Mouse (Mus musculus): Measurements from ENCODE around the gene Ptprn2. TPM values are rescaled to one million over a fixed set of nuclear protein-coding genes. Genes with fewer than 3 reads are reported as not detected.
A peak's percentile ranks its signal among the peaks of the same experiment; 100 is the strongest.

Ptprn2 gene
- polyA plus RNA-seq, 1 experiment from 2014 or later, result 0.79 TPM

DNA sequence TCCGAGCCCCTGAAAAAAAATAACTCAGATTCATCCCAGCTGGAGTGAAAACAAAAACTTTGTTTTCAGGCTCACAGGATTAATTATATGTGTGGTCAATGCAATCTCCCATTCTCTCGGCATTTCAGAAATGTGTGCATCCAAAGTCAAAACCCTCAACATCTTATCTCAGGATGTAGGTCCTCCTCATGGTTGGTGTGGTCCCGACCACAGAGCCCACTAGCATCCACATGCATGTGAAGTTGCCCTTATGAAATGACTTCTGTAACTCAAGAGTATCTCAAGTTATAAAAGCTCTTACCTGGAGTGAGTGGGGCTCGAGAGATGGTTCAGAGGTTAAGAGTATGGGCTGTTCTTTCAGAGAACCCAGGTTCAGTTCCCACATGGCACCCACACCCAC lies 784.7 kb downstream of the Ptprn2 start:
- Histone ChIP-seq H3K9ac (replicated peaks; ENCODE audit: low read length) (no peak overlapping the region), H3K27me3 (ENCODE audit: control insufficient read depth, insufficient read depth, low read length) (no peaks in the 10 kb centered on the region), H3K4me3 (ENCODE audit: low read depth, low read length) (no peak overlapping the region), H3K9me3 (replicated peaks; ENCODE audit: control insufficient read depth, low read length) (no peaks in the 10 kb centered on the region), H3K4me1 (ENCODE audit: control insufficient read depth, insufficient read depth, low read length) (no peaks in the 10 kb centered on the region), H3K27ac (replicated peaks; ENCODE audit: low read depth, low read length) (no peak overlapping the region), H3K36me3 (replicated peaks; ENCODE audit: control insufficient read depth, insufficient read depth, low read depth, low read length) (no peaks in the 10 kb centered on the region), H3K4me2 (ENCODE audit: low read depth, low read length) (no peak overlapping the region)
- WGBS, result 78% methylated on average over 4 of the region's 4 CpGs
- no peak for ATAC-seq (replicated peaks; ENCODE audit: insufficient number of reproducible peaks, low FRiP score, low TSS enrichment, low read depth)
- no peak for DNase-seq (ENCODE audit: low spot score)

DNA sequence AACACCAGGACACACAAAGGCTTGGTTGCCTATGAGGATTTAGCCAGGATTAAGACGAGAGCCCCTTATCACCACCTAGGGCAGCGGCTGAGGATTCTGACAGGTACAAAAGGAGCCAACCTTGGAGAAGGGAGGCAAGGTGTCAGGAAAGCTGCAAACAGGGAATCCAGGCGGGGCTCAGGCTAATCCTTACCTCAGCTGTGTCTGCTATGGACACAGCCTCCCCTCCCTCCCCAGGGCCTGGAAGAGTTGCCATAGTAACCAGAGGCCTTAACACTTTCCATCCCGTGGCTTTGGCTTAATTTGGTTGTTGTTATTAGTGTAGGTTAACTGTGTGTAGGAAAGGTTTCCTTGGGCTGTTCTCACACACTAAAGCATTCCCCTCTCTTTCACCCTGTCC lies 787.6 kb downstream of the Ptprn2 start:
- no peak overlapping the region for H3K27ac ChIP-seq (replicated peaks; ENCODE audit: low read depth, low read length)
- ATAC-seq (replicated peaks; ENCODE audit: insufficient number of reproducible peaks, low FRiP score, low TSS enrichment, low read depth), result 0 out of 2 replicates have a peak, but pooled peaks have one; percentile 27

DNA sequence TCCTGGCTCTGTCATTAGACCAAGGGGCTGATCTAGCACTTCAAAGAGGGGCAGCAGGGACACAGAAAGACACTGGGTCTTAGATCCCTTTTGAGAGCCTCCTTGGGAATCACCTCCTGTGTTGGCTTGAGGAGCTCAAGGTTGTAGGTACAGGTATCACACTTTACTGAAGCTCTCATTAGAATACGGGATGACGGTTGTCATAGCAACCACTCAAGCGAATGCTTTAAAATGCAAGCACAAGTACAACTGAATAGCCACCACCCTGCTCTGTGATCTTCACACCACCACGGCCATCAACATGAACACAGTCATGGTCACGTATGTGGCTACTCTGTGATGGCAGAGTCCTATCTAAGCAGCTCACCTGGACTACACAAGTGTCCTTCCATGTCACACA lies 789.1 kb downstream of the Ptprn2 start:
- Histone ChIP-seq H3K36me3 (replicated peaks; ENCODE audit: control insufficient read depth, insufficient read depth, low read depth, low read length) (no peaks in the 10 kb centered on the region; the same call in 1 of the 2 replicates), H3K4me1 (ENCODE audit: control insufficient read depth, insufficient read depth, low read length) (no peaks in the 10 kb centered on the region), H3K27ac (replicated peaks; ENCODE audit: low read depth, low read length) (no peak overlapping the region)

More for the DNA sequence above, 787.6 kb downstream of the Ptprn2 start:
- no peak overlapping the region for H3K9ac ChIP-seq (replicated peaks; ENCODE audit: low read length)
- H3K27me3 ChIP-seq (ENCODE audit: control insufficient read depth, insufficient read depth, low read length), result no peaks in the 10 kb centered on the region
- H3K4me1 ChIP-seq (ENCODE audit: control insufficient read depth, insufficient read depth, low read length), result no peaks in the 10 kb centered on the region
- H3K36me3 ChIP-seq (replicated peaks; ENCODE audit: control insufficient read depth, insufficient read depth, low read depth, low read length), result no peaks in the 10 kb centered on the region
- no peak overlapping the region for H3K4me2 ChIP-seq (ENCODE audit: low read depth, low read length)
- H3K9me3 ChIP-seq (replicated peaks; ENCODE audit: control insufficient read depth, low read length), result no peaks in the 10 kb centered on the region
- DNase-seq (ENCODE audit: low spot score), result peak; percentile 56
- no peak overlapping the region for H3K4me3 ChIP-seq (ENCODE audit: low read depth, low read length)
- WGBS, result 10% methylated on average over 4 of the region's 4 CpGs

DNA sequence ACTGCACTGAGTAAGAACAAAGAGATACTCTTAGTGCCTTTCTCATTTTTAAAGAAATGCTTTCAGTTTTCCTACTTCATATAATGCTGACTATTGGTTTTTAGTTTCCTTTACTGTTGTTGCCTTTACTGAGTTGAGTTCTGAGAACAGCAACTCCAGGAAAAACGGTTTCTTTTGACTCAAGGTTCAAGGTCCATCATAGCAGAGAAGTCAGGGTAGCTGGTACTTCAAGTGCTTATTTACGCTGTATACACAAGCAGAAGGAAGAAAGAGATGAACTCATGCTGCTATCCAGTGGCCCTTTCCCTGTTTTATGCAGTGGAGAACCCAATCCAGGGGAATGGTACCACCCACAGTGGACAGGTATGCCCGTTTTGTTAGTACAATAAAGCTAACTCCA lies 795.3 kb downstream of the Ptprn2 start:
- no peak overlapping the region for H3K27ac ChIP-seq (replicated peaks; ENCODE audit: low read depth, low read length)
- 83% methylated on average over 3 of the region's 3 CpGs for WGBS
- ATAC-seq (replicated peaks; ENCODE audit: insufficient number of reproducible peaks, low FRiP score, low TSS enrichment, low read depth) (no peak), DNase-seq (ENCODE audit: low spot score) (no peak)
- no peaks in the 10 kb centered on the region for H3K4me1 ChIP-seq (ENCODE audit: control insufficient read depth, insufficient read depth, low read length)
- H3K27me3 ChIP-seq (ENCODE audit: control insufficient read depth, insufficient read depth, low read length), result no peaks in the 10 kb centered on the region
- H3K9ac ChIP-seq (replicated peaks; ENCODE audit: low read length), result no peak overlapping the region
- H3K9me3 ChIP-seq (replicated peaks; ENCODE audit: control insufficient read depth, low read length), result no peaks in the 10 kb centered on the region
- H3K4me3 ChIP-seq (ENCODE audit: low read depth, low read length), result no peak overlapping the region
- H3K36me3 ChIP-seq (replicated peaks; ENCODE audit: control insufficient read depth, insufficient read depth, low read depth, low read length), result no peaks in the 10 kb centered on the region; the same call in 1 of the 2 replicates
- H3K4me2 ChIP-seq (ENCODE audit: low read depth, low read length), result no peak overlapping the region

More for the DNA sequence above, 789.1 kb downstream of the Ptprn2 start:
- Histone ChIP-seq H3K9ac (replicated peaks; ENCODE audit: low read length) (no peak overlapping the region), H3K4me3 (ENCODE audit: low read depth, low read length) (no peak overlapping the region), H3K4me2 (ENCODE audit: low read depth, low read length) (no peak overlapping the region), H3K9me3 (replicated peaks; ENCODE audit: control insufficient read depth, low read length) (no peaks in the 10 kb centered on the region), H3K27me3 (ENCODE audit: control insufficient read depth, insufficient read depth, low read length) (no peaks in the 10 kb centered on the region)
- WGBS, result 81% methylated on average over 5 of the region's 5 CpGs
- DNase-seq (ENCODE audit: low spot score) (no peak), ATAC-seq (replicated peaks; ENCODE audit: insufficient number of reproducible peaks, low FRiP score, low TSS enrichment, low read depth) (no peak)

DNA sequence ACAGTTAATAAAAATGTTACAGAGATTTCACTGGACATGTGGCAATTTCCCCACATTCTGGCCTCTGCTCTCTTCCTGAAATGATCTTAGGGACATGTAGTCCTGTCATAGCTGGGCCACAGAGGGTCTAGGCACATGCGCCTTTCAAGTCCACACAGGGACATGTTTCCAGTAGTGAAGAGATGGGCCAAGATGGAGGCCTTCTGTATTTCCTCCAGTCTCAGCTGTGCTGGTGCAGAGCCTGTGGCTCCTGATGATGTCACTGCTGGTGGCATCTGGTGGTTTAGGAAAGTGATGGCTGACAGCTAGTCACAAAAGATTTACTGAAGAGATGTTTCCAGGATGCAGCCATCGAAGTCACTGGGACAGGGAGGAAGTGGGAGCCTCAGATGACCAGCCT lies 797.1 kb downstream of the Ptprn2 start:
- Histone ChIP-seq H3K27me3 (ENCODE audit: control insufficient read depth, insufficient read depth, low read length) (no peaks in the 10 kb centered on the region), H3K4me2 (ENCODE audit: low read depth, low read length) (no peak overlapping the region), H3K4me3 (ENCODE audit: low read depth, low read length) (no peak overlapping the region), H3K36me3 (replicated peaks; ENCODE audit: control insufficient read depth, insufficient read depth, low read depth, low read length) (no peaks in the 10 kb centered on the region; the same call in 1 of the 2 replicates), H3K9ac (replicated peaks; ENCODE audit: low read length) (no peak overlapping the region), H3K27ac (replicated peaks; ENCODE audit: low read depth, low read length) (no peak overlapping the region), H3K9me3 (replicated peaks; ENCODE audit: control insufficient read depth, low read length) (no peaks in the 10 kb centered on the region), H3K4me1 (ENCODE audit: control insufficient read depth, insufficient read depth, low read length) (no peaks in the 10 kb centered on the region)
- WGBS, result 84% methylated on average over 2 of the region's 2 CpGs
- no peak for ATAC-seq (replicated peaks; ENCODE audit: insufficient number of reproducible peaks, low FRiP score, low TSS enrichment, low read depth)
- DNase-seq (ENCODE audit: low spot score), result no peak

DNA sequence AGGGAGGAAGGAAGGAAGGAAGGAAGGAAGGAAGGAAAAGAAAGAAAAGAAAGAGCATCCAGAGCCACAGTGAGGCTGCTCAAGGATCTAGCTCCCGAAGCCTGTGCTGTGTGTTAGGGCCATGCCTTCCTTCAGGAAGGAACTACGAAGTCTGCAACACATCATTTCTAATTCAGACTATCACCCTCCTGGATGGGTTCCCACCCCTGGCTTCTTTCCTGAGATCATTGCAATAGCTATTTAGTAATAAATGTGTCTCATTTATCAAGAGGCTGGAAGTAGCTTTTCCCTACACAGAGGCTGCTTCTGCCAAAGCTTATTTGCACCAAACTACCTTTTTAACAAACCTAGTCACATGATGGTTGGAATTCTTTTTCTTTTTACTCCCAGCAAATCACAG lies 801.9 kb downstream of the Ptprn2 start:
- WGBS, result 87% methylated on average over 2 of the region's 2 CpGs
- DNase-seq (ENCODE audit: low spot score), result no peak

DNA sequence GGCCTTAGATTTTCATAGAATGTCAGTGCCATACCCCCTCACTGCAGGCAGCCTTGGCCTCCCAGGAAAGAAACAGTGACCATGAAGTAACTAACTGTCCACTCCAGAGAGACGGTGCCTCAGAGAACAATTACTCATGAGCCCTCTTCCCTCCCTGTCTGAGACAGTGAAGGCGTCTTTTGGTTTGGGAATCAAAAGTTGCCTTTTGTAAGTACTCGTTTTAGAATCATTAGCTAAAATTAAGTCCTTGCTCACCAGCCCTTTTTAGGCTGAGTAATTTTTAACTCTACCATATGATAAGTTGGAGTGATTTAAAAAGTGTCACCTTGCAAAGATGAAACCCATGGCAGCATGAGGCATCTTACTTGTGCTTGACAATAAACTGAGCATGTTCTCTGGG lies 806.4 kb downstream of the Ptprn2 start:
- Histone ChIP-seq H3K27ac (replicated peaks; ENCODE audit: low read depth, low read length) (no peak overlapping the region), H3K27me3 (ENCODE audit: control insufficient read depth, insufficient read depth, low read length) (no peaks in the 10 kb centered on the region), H3K9ac (replicated peaks; ENCODE audit: low read length) (no peak overlapping the region), H3K36me3 (replicated peaks; ENCODE audit: control insufficient read depth, insufficient read depth, low read depth, low read length) (no peaks in the 10 kb centered on the region), H3K4me1 (ENCODE audit: control insufficient read depth, insufficient read depth, low read length) (no peaks in the 10 kb centered on the region), H3K4me3 (ENCODE audit: low read depth, low read length) (no peak overlapping the region), H3K4me2 (ENCODE audit: low read depth, low read length) (no peak overlapping the region), H3K9me3 (replicated peaks; ENCODE audit: control insufficient read depth, low read length) (no peaks in the 10 kb centered on the region)
- DNase-seq (ENCODE audit: low spot score) (no peak), ATAC-seq (replicated peaks; ENCODE audit: insufficient number of reproducible peaks, low FRiP score, low TSS enrichment, low read depth) (no peak)
- 73% methylated on average over 3 of the region's 3 CpGs for WGBS

More for the DNA sequence above, 801.9 kb downstream of the Ptprn2 start:
- Histone ChIP-seq H3K4me3 (ENCODE audit: low read depth, low read length) (no peak overlapping the region), H3K9ac (replicated peaks; ENCODE audit: low read length) (no peak overlapping the region), H3K9me3 (replicated peaks; ENCODE audit: control insufficient read depth, low read length) (no peaks in the 10 kb centered on the region), H3K4me2 (ENCODE audit: low read depth, low read length) (no peak overlapping the region), H3K4me1 (ENCODE audit: control insufficient read depth, insufficient read depth, low read length) (no peaks in the 10 kb centered on the region), H3K27me3 (ENCODE audit: control insufficient read depth, insufficient read depth, low read length) (no peaks in the 10 kb centered on the region), H3K27ac (replicated peaks; ENCODE audit: low read depth, low read length) (no peak overlapping the region), H3K36me3 (replicated peaks; ENCODE audit: control insufficient read depth, insufficient read depth, low read depth, low read length) (no peaks in the 10 kb centered on the region)
- ATAC-seq (replicated peaks; ENCODE audit: insufficient number of reproducible peaks, low FRiP score, low TSS enrichment, low read depth), result no peak

DNA sequence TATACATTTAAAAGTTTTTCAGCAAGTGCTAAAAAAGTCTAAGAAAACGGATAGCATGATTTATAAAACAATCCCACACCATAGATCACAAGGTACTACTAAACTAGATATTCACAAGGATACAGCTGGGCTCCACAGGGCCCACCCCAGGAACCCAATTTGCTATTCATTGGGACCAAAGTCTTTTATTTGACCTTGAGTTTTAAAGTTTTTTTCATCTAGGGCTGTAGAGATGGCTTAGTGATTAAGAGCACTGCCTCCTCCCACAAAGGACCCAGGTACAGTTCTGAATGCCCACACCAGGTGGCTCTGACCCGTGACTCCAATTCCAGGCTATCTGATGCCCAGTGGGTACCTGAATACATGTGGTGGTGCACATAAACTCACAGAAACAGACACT lies 811.3 kb downstream of the Ptprn2 start:
- Histone ChIP-seq H3K27me3 (ENCODE audit: control insufficient read depth, insufficient read depth, low read length) (no peaks in the 10 kb centered on the region), H3K4me2 (ENCODE audit: low read depth, low read length) (no peak overlapping the region), H3K27ac (replicated peaks; ENCODE audit: low read depth, low read length) (no peak overlapping the region), H3K4me3 (ENCODE audit: low read depth, low read length) (no peak overlapping the region), H3K36me3 (replicated peaks; ENCODE audit: control insufficient read depth, insufficient read depth, low read depth, low read length) (no peaks in the 10 kb centered on the region), H3K4me1 (ENCODE audit: control insufficient read depth, insufficient read depth, low read length) (no peaks in the 10 kb centered on the region), H3K9ac (replicated peaks; ENCODE audit: low read length) (no peak overlapping the region), H3K9me3 (replicated peaks; ENCODE audit: control insufficient read depth, low read length) (no peaks in the 10 kb centered on the region)
- ATAC-seq (replicated peaks; ENCODE audit: insufficient number of reproducible peaks, low FRiP score, low TSS enrichment, low read depth) (no peak), DNase-seq (ENCODE audit: low spot score) (no peak)
- WGBS, result 70% methylated on average over 2 of the region's 2 CpGs
